Mouse (Mus musculus): ENCODE measurements around the gene Utrn.
A peak's percentile ranks its signal among the peaks of the same experiment; 100 is the strongest.

Gene Utrn

DNA sequence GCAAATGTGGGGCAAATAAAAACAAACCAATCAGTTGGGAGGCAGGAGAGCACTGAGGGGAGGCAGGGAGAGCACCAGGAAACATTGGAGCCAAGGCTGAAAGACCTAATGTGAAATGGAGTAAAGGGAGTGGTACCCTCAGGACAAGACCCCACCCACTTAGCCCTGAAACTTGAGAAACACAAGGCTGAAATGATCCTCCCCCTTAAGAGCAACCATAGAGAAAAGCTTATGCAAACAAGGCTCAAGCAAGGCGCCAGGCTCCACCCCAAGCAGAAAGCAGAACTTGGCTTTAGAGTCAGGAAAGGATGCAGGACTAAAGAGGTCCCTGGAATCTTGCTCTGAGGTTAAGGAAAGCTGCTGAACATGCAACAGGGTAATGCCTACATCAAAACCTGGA lies 290.1 kb downstream of the Utrn start:
- no peak for DNase-seq

DNA sequence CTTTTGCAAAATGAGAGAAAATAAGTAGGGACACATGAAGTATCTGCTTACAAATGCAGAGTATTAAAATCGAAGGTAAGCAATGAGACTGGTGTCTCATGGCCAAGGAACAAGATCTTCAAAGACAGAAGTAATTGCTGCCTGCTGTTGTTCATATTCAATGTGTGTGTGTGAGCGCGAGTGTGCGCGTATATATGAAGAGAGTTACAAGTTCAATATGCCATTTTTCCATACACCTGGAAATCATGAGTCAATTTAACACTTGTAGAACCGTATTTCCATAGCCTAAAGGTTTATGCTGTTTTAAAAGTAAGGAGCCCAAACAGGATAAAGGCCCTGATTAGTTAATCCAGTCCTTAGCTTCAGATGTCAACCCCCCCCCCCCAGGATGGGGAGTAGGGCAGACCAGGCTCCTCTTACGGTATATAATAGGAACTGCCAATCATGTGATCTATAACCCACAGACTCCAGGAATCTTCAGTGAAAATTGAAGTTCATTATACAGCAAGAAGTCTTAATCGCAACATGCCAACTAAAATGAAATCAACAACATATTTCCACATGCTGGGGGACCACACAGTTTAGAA lies 293.2 kb downstream of the Utrn start:
- DNase-seq, result no peak

DNA sequence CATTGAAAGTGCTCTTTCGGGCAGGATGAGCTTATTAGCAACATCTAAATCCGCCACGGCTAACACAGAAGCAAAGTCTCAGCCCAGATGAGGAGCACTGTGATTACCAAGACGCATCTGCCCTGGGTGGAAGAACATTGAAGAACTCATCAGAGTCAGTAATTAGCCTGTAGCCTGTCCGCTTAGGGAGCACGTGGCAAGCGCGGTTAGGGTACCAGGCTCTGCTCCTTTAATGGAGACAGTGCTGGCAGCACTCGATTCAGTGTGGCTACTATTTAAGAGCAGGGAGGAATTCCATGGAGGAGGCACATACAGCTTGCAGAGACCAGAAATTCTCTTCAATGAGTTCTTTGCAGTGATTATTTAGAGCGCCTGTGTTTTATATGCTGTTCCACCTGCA lies 294.4 kb downstream of the Utrn start:
- DNase-seq, result no peak

DNA sequence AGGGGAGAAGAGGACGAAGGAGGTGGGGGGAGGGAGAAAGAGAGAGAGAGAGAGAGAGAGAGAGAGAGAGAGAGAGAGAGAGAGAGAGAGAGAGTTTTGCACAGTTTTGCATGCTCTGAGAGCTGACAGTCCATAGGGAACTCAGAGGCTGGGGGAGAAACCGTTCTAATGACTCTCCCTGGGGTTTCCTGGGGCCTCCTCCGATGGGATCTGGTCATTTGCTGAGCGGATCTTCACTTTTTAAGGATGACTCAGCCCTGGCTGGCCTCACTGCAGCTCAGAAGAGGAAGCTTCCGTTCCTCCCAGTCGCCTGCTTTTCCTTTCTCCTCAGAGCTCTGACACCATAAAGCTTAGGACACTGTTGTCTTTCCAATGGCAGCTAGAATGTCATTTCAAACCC lies 295.6 kb downstream of the Utrn start:
- DNase-seq, result no peak

- no peak for DNase-seq
Measured at GRCm38 (mm10) chr10:12572759-12573158, 296.4 kb downstream of the Utrn start.

GRCm38 (mm10) chr10:12564425-12564824 lies 304.7 kb downstream of the Utrn start:
- DNase-seq, result no peak

- DNase-seq, result no peak
Measured at GRCm38 (mm10) chr10:12558810-12559209, 310.4 kb downstream of the Utrn start.

DNA sequence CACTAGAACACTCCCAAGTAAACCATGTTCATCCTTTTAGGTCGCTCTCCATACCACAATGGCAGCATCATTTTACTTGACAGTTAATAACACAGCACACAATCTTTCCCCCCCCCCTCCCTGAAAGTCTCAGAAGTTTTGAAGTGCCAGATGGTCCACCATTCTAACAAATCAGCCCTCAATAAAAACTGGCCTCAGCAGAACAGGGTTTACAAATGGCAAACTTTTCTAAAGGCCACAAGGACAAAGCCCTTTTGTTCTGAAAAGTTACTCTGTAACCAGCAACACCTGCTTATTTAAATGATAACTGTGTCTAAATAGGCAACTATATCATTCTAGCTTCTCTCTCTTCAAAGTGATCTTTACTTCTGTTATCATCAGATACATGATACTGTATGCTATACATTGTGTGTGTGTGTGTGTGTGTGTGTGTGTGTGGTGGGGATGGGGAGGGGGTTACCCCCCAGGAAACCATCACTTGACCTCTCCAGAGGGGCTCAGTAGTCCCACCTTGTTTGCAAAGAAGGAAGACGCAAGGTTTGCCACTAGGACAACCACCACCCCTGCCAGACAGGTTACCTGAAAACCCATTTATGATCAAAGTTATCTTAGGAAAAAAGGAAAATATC lies 315.0 kb downstream of the Utrn start:
- DNase-seq, result no peak

- DNase-seq, result no peak
Measured at GRCm38 (mm10) chr10:12552890-12553278, 316.3 kb downstream of the Utrn start.

DNA sequence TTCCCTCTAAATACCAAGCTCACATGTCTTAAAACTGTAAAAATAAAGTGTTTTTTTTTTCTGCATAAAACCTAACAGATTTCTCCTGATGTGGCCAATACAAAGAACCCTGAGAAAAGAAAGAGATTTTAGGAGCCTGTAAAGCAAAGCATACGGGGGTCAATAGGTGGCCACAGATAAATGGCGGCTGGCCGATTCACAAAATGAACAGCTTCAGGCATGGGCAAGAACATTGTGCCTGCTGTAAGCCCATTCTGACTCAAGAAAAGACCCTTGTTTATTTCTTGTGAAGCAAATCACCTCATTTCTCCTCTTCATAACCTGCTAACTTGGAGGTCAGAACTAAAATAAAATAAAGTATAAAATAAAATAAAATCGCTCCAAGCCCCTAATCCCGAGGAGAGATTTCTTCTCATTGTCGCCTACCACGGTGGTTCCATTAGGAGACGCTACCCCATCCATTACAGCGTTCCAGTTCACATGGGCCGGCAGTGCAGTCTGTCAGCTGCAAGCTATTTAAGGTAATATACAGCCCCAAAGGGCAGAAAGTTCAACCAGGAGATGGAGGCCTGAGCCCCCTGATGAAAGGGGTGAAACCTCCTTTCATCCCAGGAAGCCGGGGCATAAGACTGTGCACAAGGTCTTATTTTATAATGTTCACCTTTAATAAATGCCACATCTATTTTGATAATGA lies 316.8 kb downstream of the Utrn start:
- DNase-seq, result no peak

- no peak for DNase-seq
Measured at GRCm38 (mm10) chr10:12551735-12552134, 317.4 kb downstream of the Utrn start.

GRCm38 (mm10) chr10:12549945-12550540 lies 319.1 kb downstream of the Utrn start:
- peak; percentile 12 to 32 for DNase-seq

DNA sequence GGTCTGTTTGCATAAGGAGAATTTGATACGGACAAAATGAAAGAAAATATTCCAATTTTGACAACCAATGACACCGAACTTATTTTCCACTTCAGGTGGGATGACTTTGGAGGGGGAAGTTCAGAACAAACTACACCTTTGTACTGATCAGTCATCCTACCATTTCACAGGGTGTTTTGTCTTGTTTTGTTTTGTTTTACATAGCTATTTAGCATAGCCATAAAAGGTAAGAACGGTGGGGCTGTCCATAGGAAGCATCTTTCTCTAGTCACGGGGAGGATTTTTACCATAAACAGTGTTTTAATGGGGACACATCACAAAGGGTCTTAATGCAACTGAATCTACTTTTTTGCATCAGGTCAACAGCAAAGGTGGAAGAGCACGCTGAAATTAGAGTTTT lies 319.9 kb downstream of the Utrn start:
- no peak for DNase-seq

DNA sequence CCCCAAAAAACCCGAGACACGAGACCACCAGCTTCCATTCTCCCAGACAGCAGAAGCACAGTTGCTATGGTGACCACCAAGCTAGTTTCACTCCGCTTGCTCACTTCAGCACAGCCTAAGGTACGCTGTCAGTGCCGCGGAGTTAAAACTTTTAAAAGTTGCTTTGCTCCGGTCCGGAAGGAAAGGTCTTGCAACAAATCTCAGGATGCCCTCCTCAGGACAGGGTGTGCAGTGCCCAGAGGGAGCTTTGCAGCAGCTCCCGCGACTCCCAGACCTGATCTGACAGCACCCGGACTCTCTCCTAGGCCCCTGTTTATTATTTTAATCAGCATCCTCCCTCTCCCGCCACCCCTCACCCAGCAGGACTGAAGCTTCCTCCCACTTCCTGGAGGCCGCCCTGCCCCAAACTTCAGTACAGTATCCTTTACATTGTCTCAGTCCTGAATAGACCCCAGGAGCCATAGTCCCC lies 320.5 kb downstream of the Utrn start:
- peak; percentile 26 to 37 for DNase-seq

GRCm38 (mm10) chr10:12547037-12547625 lies 322.0 kb downstream of the Utrn start:
- peak; percentile 29 to 30 for DNase-seq

GRCm38 (mm10) chr10:12545440-12545839 lies 323.7 kb downstream of the Utrn start:
- DNase-seq, result no peak

GRCm38 (mm10) chr10:12541757-12542156 lies 327.4 kb downstream of the Utrn start:
- no peak for DNase-seq

- DNase-seq, result no peak
Measured at GRCm38 (mm10) chr10:12535272-12535671, 333.9 kb downstream of the Utrn start.

DNA sequence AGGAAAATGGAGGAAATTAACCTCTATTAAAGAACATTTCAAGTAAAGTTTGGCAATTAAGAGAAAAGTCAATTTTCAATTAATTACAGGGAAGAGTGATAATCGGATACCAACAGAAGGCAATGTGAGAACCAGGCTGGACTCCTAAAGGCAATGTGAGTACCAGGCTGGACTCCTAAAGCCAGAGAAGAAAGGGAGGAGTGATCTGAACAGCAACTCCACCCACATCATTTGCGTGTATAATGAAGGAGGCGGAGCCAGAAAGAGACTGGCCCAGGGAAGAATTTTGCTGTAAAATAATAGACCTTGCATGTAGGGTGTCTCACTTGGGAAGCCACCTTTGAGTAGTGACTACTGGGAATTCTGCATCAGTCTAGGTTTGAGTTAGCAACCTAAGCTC lies 334.4 kb downstream of the Utrn start:
- no peak for DNase-seq

GRCm38 (mm10) chr10:12534301-12534700 lies 334.9 kb downstream of the Utrn start:
- no peak for DNase-seq

DNA sequence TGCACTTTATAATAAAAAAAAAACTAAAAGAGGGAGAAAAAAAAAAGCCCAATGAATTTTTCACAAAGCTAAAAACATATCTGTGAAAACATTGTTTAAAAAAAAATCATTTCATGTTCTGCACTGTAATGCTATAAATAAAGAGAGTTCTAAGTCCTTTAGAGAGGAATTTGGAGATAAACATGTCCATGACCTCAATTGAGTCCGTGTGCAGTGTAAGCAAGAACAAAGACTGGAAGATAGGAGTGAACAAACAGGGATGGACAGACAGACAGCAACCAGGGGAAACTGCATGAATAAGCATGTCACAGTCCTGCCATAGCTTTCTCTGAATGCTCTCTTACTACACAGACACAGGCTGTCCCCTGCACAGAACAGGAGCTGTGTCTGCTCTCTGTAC lies 347.1 kb downstream of the Utrn start:
- DNase-seq, result no peak

GRCm38 (mm10) chr10:12518162-12518561 lies 351.0 kb downstream of the Utrn start:
- DNase-seq, result no peak

DNA sequence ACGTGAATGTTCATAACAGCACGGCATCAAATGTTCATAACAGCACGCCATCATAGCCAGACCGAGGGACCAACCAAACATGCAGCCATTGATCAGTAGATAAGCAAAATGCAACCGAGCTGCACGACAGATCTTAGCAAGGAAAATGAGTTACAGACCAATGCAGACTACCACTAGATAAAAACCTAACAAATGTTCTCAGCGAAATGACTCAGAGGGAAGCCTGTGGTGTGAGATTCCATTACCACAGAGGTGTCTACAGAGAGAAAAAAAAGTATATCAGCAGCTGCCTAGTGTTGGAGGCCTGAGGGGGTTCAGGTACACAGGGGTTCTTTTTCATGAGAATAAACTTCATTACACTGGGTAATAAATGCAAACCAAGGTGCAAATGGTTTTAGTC lies 363.6 kb downstream of the Utrn start:
- no peak for DNase-seq

GRCm38 (mm10) chr10:12500489-12500888 lies 368.7 kb downstream of the Utrn start:
- no peak for DNase-seq
